ENCODE assay signal across 8 mouse cellular contexts in genomic region chr1:163403498-163404126, GRCm38 (mm10). TPM values are rescaled to one million over a fixed set of nuclear protein-coding genes. Genes with fewer than 3 reads are reported as not detected.
DNase-seq lines count a peak whose midpoint lies in the region; ATAC-seq and TF ChIP-seq lines count a peak whose summit lies in the region.

TSS of gene Gorab (minus strand) at chr1:163403669.

- no peak for TF ChIP-seq CTCF in heart, adult 2 months (IDR thresholded peaks at IDR 0.05)

- peak within 1 kb of the TSS; percentile 86 for H3K27ac ChIP-seq in embryonic facial prominence, embryonic 14.5 days (replicated peaks; ENCODE audit: low read depth, low read length)
- H3K27ac ChIP-seq in heart, adult 2 months = peak within 1 kb of the TSS; percentile 96
- peak within 1 kb of the TSS; percentile 76 for H3K27ac ChIP-seq in limb, embryonic 13.5 days
- peak within 1 kb of the TSS; percentile 96 for H3K27ac ChIP-seq in midbrain, embryonic 16.5 days (ENCODE audit: low read length)

- H3K4me2 ChIP-seq in embryonic facial prominence, embryonic 14.5 days (ENCODE audit: low read depth, low read length) = peak within 1 kb of the TSS; percentile 64
- H3K4me2 ChIP-seq in limb, embryonic 13.5 days (replicated peaks) = peak within 1 kb of the TSS; percentile 88
- H3K4me2 ChIP-seq in midbrain, embryonic 16.5 days (ENCODE audit: low read length) = peak within 1 kb of the TSS; percentile 90

- TF ChIP-seq EP300 in heart, adult 2 months (IDR thresholded peaks at IDR 0.05; ENCODE audit: insufficient read depth, low read depth, low read length) = peak; percentile 76; the same call in 1 of the 2 replicates

- intact Hi-C loops in heart, adult 2 months (cut with DNase I) = loop anchor here (5.0 kb wide), 1 partner anchor 91 kb away; the partner anchor contains the start of gene Prrx1

- DNase-seq in 3T3-L1 (ENCODE audit: low read depth, low spot score) = peak; percentile 97
- DNase-seq in adrenal gland, postnatal 4 days (ENCODE audit: low spot score in 2 of 2) = peak; percentile 86 to 92
- peak; percentile 96 for DNase-seq in embryonic facial prominence, embryonic 14.5 days (ENCODE audit: low spot score)
- DNase-seq in heart, adult 2 months = peak; percentile 94 to 95
- peak; percentile 91 to 96 for DNase-seq in kidney, adult 8-10 months
- peak; percentile 80 to 92 for DNase-seq in spleen, postnatal 10 days (ENCODE audit: low spot score in 2 of 2)

- H3K79me2 ChIP-seq in heart, adult 2 months (replicated peaks; ENCODE audit: control insufficient read depth, insufficient read depth, low read length) = no peaks in the 10 kb centered on the region

- WGBS in embryonic facial prominence, embryonic 14.5 days = 2% methylated on average over 28 of the region's 28 CpGs
- WGBS in heart, adult 2 months = under 1% methylated on average over 28 of the region's 28 CpGs
- WGBS in limb, embryonic 13.5 days = under 1% methylated on average over 28 of the region's 28 CpGs
- under 1% methylated on average over 28 of the region's 28 CpGs for WGBS in midbrain, embryonic 16.5 days

- peak; percentile 51 for TF ChIP-seq POLR2A in heart, adult 2 months (IDR thresholded peaks at IDR 0.05; ENCODE audit: insufficient read depth, low read depth, low read length)

- H3K9ac ChIP-seq in embryonic facial prominence, embryonic 14.5 days (ENCODE audit: low read depth, low read length) = peak within 1 kb of the TSS; percentile 81
- H3K9ac ChIP-seq in heart, adult 2 months (ENCODE audit: low read depth, low read length) = peak within 1 kb of the TSS; percentile 80
- H3K9ac ChIP-seq in limb, embryonic 13.5 days = peak within 1 kb of the TSS; percentile 80
- H3K9ac ChIP-seq in midbrain, embryonic 16.5 days (ENCODE audit: low read depth, low read length) = peak within 1 kb of the TSS; percentile 81

- no peaks in the 10 kb centered on the region for H3K9me3 ChIP-seq in embryonic facial prominence, embryonic 14.5 days (ENCODE audit: control insufficient read depth, low read length)
- no peaks in the 10 kb centered on the region for H3K9me3 ChIP-seq in limb, embryonic 13.5 days
- no peaks in the 10 kb centered on the region for H3K9me3 ChIP-seq in midbrain, embryonic 16.5 days (replicated peaks; ENCODE audit: control insufficient read depth, low read length, poor library complexity, severe bottlenecking)

- peak within 1 kb of the TSS; percentile 66 for H3K4me3 ChIP-seq in embryonic facial prominence, embryonic 14.5 days (ENCODE audit: low read depth, low read length)
- H3K4me3 ChIP-seq in heart, adult 2 months = peak within 1 kb of the TSS; percentile 88
- H3K4me3 ChIP-seq in limb, embryonic 13.5 days = peak within 1 kb of the TSS; percentile 77
- H3K4me3 ChIP-seq in midbrain, embryonic 16.5 days (ENCODE audit: low read depth, low read length) = peak within 1 kb of the TSS; percentile 82

- H3K4me1 ChIP-seq in embryonic facial prominence, embryonic 14.5 days (ENCODE audit: control insufficient read depth, insufficient read depth, low read length) = peaks cover 18% of the 10 kb centered on the region
- no peaks in the 10 kb centered on the region; the same call in none of the 2 replicates for H3K4me1 ChIP-seq in heart, adult 2 months (ENCODE audit: control insufficient read depth, insufficient read depth, low read length)
- H3K4me1 ChIP-seq in limb, embryonic 13.5 days = peaks cover 24% of the 10 kb centered on the region
- peaks cover 14% of the 10 kb centered on the region for H3K4me1 ChIP-seq in midbrain, embryonic 16.5 days (ENCODE audit: control insufficient read depth, insufficient read depth, low read length)

- no peaks in the 10 kb centered on the region for H3K27me3 ChIP-seq in embryonic facial prominence, embryonic 14.5 days (replicated peaks; ENCODE audit: control insufficient read depth, insufficient read depth, low read length)
- no peaks in the 10 kb centered on the region for H3K27me3 ChIP-seq in heart, adult 2 months (ENCODE audit: control insufficient read depth, insufficient read depth, low read length)
- H3K27me3 ChIP-seq in limb, embryonic 13.5 days = no peaks in the 10 kb centered on the region
- no peaks in the 10 kb centered on the region; the same call in 1 of the 2 replicates for H3K27me3 ChIP-seq in midbrain, embryonic 16.5 days (ENCODE audit: control insufficient read depth, insufficient read depth, low read depth, low read length)

- peak; percentile 100 for ATAC-seq in embryonic facial prominence, embryonic 14.5 days (ENCODE audit: low read depth)
- ATAC-seq in limb, embryonic 13.5 days (ENCODE audit: low FRiP score, low read depth) = peak; percentile 100
- peak; percentile 100 for ATAC-seq in midbrain, embryonic 16.5 days

- H3K36me3 ChIP-seq in embryonic facial prominence, embryonic 14.5 days (ENCODE audit: control insufficient read depth, insufficient read depth, low read length) = no peaks in the 10 kb centered on the region
- no peaks in the 10 kb centered on the region for H3K36me3 ChIP-seq in heart, adult 2 months (ENCODE audit: control insufficient read depth, insufficient read depth, low read length)
- no peaks in the 10 kb centered on the region for H3K36me3 ChIP-seq in limb, embryonic 13.5 days
- no peaks in the 10 kb centered on the region for H3K36me3 ChIP-seq in midbrain, embryonic 16.5 days (ENCODE audit: control insufficient read depth, insufficient read depth, low read length)

RNA-seq across cellular contexts. Expression of gene Gorab, which starts in this region (rescaled TPM):
- total RNA-seq in adrenal gland, postnatal 4 days (2021) = 10 to 100 TPM; 19.0 to 19.1 TPM
- 25.7 and 28.5 TPM in 2 replicates for polyA plus RNA-seq in embryonic facial prominence, embryonic 14.5 days (2014; fragmentation: Nextera tagmentation; extraction: Ambion mirVana)
- 1 to 10 TPM; 2.0 to 2.8 TPM for total RNA-seq in heart, adult 2 months (2021)
- polyA plus RNA-seq in heart, adult 2 months (2012; rRNA removed) = 1.4 and 2.0 TPM in 2 replicates
- 35.2 and 35.6 TPM in 2 replicates for polyA plus RNA-seq in limb, embryonic 13.5 days (2015; fragmentation: Nextera tagmentation; extraction: Ambion mirVana)
- 23.4 and 23.5 TPM in 2 replicates for polyA plus RNA-seq in midbrain, embryonic 16.5 days (2015; fragmentation: Nextera tagmentation; extraction: Ambion mirVana)

Comparison
In these comparisons a context has a peak if more than half of its experiments do, and no peak if none do; other contexts are left out.
1. Peak in every context shown above with its lines: DNase-seq, ATAC-seq, H3K4me3 ChIP-seq and H3K27ac ChIP-seq.
2. RNA of gene Gorab (total RNA-seq): 19.0 to 19.1 TPM in adrenal gland, postnatal 4 days; 2.0 to 2.8 TPM in heart, adult 2 months; every median in the first group is over 4 times any median in the second.